Mouse (Mus musculus) E14TG2a.4 (cell line): Measurements from ENCODE around the gene Tlk2.

Source experiments
- CTCF ChIP-seq: conservative IDR thresholded peaks from 2 replicates; pipeline ENCODE4 v1.5.1; 2014; ENCODE audit warnings: low read length
- POU5F1 ChIP-seq: IDR thresholded peaks from 2 replicates; pipeline ENCODE4 v1.6.1; 2014; ENCODE audit warnings: low read length, borderline replicate concordance

DNA sequence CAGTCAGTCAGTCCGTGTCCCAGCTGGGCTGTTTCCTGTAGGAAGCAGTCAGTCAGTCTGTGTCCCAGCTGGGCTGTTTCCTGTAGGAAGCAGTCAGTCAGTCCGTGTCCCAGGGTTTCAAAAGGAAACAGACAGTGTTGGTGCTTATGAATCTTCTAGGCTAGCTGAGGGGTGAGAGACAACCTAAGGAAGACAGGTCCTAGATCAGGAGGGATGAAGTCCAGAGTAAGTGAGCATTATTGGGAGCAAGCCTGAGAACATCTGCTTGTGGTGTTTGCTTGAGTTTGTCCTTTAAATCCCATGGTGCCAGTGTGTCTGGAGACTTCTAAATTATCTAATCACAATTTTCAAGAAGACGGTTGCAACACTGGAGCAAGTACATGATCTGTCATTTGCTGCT, 81.1 kb downstream of the Tlk2 start:
- TF ChIP-seq CTCF, result no peak; the same call in 1 of the 2 replicates
- no peak for TF ChIP-seq POU5F1
